Mouse (Mus musculus) E14TG2a.4 (cell line): ENCODE measurements at regions not wholly inside any gene's neighbourhood (a gene's known extent, or its start where the extent isn't known, plus 50 kb on each side); places are given as distances from the start of the nearest gene placed in this dataset.

Experiments
- H3K27me3 ChIP-seq: 2 replicates; pipeline ENCODE4 v1.6.1; 2014; ENCODE audit warnings: low read length, control low read depth; ENCODE audit not compliant: insufficient read depth
- H3K36me3 ChIP-seq: 2 replicates; pipeline ENCODE4 v1.6.1; 2014; ENCODE audit warnings: low read length, control low read depth; ENCODE audit not compliant: insufficient read depth
- H3K4me1 ChIP-seq: replicated peaks from 2 replicates; pipeline ENCODE4 v1.6.1; 2014; ENCODE audit warnings: low read depth, low read length, control low read depth
- H3K4me3 ChIP-seq: replicated peaks from 2 replicates; pipeline ENCODE4 v1.5.1; 2014; ENCODE audit warnings: mild to moderate bottlenecking, low read length
- H3K9me3 ChIP-seq: 2 replicates; pipeline ENCODE4 v1.6.1; 2014; ENCODE audit warnings: low read length, control low read depth
- CTCF ChIP-seq: conservative IDR thresholded peaks from 2 replicates; pipeline ENCODE4 v1.5.1; 2014; ENCODE audit warnings: low read length
- NANOG ChIP-seq: IDR thresholded peaks from 2 replicates; pipeline ENCODE4 v1.6.1; 2014; ENCODE audit warnings: borderline replicate concordance, low read length, mixed read lengths
- POU5F1 ChIP-seq: IDR thresholded peaks from 2 replicates; pipeline ENCODE4 v1.6.1; 2014; ENCODE audit warnings: low read length, borderline replicate concordance

DNA sequence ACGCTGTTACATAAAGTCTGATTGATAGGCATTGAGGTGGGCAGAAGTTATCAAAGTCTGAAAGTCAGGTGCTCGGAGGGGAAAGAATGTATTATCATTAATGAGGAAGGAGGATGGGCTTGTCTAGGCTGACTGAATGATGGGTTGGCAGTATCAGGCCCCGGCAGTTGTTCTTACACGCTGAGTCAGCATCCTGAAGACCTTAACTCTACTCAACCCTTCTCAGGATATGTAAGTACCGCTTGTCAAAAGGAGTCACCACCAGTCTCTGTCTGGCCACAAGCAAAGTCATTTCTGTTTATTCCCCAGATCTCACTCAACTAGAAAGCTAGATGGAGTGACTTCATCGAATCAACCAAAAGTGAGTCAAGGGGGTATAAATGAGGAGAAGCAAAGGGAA lies 90.0 kb upstream of the Phactr1 start:
- no peaks in the 10 kb centered on the region for H3K4me1 ChIP-seq
- no peaks in the 10 kb centered on the region for H3K36me3 ChIP-seq
- TF ChIP-seq NANOG (no peak), CTCF (no peak), POU5F1 (no peak)
- H3K27me3 ChIP-seq, result no peaks in the 10 kb centered on the region
- H3K9me3 ChIP-seq, result no peaks in the 10 kb centered on the region
- no peak overlapping the region for H3K4me3 ChIP-seq

DNA sequence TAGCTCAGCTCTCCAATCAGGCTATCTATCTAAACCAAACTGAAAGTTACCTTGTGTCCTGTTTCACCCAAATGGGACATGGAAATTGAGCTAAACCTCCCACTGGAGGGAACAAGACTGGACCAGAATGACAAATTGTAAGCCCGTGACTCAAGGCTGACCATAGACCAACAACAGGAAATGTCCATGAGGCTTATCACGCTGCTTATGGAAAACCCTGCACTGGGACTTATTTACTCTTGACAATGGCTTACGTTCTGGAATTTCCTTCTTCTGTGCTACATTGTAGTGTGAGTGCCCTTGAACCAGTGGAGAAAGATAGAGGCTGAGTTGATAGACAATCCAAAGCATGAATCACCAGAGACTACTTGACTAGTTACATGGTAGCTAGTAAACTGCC lies 87.5 kb upstream of the Phactr1 start:
- Histone ChIP-seq H3K36me3 (no peaks in the 10 kb centered on the region), H3K4me3 (no peak overlapping the region), H3K4me1 (no peaks in the 10 kb centered on the region), H3K9me3 (no peaks in the 10 kb centered on the region), H3K27me3 (no peaks in the 10 kb centered on the region)
- TF ChIP-seq CTCF (no peak), NANOG (no peak), POU5F1 (no peak)

DNA sequence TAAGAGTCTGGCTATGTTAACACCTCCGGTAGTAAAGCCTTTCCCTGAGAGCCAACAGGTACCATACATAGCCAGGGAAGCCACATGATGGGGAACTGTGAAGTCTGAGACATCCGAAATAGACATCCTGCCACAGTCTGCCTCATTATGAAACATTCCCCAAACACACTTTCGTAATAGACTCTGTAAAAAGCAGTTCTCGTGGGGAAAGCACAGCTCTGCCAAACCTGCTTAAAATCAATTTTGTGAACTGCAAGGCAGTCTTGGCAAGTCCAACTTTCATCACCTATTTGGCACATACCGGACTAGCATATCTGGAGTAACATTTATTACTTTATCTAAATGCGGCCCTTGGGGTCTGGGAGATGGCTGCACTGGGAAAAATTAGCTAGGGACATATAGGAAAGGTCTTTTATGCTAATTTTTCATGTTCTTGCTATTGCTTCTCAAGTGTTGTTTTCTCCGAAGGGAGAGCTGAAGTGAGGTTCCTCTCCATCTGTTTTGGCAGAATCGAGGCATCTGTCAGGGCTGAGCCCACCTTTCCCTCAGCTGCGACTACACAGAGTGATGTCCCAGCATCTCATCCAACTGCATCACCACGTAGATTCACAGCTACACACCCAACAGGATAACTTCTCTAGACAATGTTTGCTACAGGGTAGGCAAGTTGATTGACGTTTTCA lies 86.8 kb upstream of the Phactr1 start:
- no peaks in the 10 kb centered on the region for H3K36me3 ChIP-seq
- no peak overlapping the region for H3K4me3 ChIP-seq
- TF ChIP-seq POU5F1, result no peak
- TF ChIP-seq CTCF, result no peak
- TF ChIP-seq NANOG, result no peak
- H3K9me3 ChIP-seq, result no peaks in the 10 kb centered on the region
- H3K27me3 ChIP-seq, result no peaks in the 10 kb centered on the region
- H3K4me1 ChIP-seq, result no peaks in the 10 kb centered on the region

DNA sequence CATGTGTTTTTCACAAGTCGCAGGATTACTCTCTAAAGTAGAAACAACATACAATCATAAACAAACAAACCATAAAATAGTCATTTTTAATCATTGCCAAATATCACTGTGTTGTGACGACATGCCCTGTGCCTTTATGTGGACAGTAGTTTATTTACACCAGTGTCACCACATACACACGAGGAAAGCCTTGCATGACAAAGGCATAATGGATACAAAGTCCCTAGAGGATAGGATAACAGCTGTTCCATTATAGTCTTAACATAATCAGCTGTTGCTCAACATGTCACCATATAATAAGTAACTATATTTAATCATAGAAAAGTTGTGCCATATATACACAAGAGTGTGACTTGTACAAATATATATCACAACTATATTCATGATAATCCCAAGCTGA lies 85.2 kb upstream of the Phactr1 start:
- no peaks in the 10 kb centered on the region for H3K36me3 ChIP-seq
- TF ChIP-seq CTCF (no peak), POU5F1 (no peak), NANOG (no peak)
- no peak overlapping the region for H3K4me3 ChIP-seq
- H3K4me1 ChIP-seq, result no peaks in the 10 kb centered on the region
- no peaks in the 10 kb centered on the region for H3K9me3 ChIP-seq
- H3K27me3 ChIP-seq, result no peaks in the 10 kb centered on the region

DNA sequence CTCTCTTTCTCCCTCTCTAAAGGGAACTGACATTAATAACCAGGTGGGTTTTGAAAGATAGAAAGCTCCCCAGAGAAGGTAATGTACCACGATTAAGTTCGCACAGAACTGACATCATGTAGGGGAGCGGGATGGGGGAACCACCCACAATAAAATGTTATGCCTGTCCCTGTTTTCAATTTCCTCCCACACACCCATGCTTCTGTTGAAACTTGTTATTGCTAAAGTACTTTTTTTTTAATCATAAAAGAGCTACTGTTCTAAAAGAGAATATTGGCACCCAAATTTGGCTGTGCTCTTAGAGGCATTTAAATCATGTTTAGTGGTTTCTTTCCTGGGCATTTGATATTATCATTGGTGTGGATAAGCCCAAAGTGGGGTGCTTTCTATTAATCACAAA lies 82.6 kb upstream of the Phactr1 start:
- Histone ChIP-seq H3K27me3 (no peaks in the 10 kb centered on the region), H3K36me3 (no peaks in the 10 kb centered on the region), H3K9me3 (no peaks in the 10 kb centered on the region), H3K4me1 (no peaks in the 10 kb centered on the region), H3K4me3 (no peak overlapping the region)
- TF ChIP-seq CTCF (no peak), POU5F1 (no peak), NANOG (no peak)

DNA sequence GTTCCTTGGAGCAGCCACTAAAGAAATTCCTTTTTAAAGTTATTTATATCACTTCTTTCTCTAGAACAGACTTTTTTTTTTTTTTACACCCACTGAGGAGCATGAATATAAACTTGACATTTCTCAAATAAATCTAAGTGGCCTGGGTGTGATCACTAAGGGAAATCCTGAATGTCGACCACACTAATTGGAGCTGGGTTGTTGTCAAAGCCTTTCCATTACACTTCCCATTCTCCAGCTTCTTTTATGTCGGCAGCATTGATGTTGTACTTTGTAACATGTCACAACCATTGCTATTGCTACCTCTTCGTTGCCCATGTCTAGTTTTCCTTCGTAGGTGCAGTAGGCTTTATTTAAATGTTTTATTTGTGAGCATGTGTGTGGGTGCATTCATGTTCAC lies 77.1 kb upstream of the Phactr1 start:
- H3K36me3 ChIP-seq, result no peaks in the 10 kb centered on the region
- peaks cover 10% of the 10 kb centered on the region for H3K4me1 ChIP-seq
- H3K9me3 ChIP-seq, result no peaks in the 10 kb centered on the region
- TF ChIP-seq POU5F1 (no peak), NANOG (no peak), CTCF (no peak)
- no peaks in the 10 kb centered on the region for H3K27me3 ChIP-seq
- no peak overlapping the region for H3K4me3 ChIP-seq

DNA sequence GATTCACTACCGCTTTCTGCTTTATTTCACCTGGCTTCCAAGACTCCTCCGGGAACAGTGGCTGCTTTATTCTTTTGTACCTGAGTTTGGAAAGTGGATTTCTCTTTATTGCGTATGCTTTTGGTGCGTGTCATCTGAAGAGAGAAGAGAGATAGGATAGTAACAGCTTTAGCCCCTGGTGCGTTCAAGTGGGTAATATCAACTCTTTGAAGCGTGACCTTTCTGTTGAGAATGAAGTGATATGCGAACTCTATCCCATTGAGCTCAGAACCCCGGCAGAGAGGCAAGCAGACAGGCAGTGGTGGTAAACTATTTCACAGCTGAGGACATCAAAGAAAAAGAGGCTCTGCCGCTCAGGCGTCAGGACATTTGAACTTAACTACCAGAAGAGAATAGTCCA lies 72.7 kb upstream of the Phactr1 start:
- no peaks in the 10 kb centered on the region for H3K36me3 ChIP-seq
- H3K27me3 ChIP-seq, result peaks cover 9% of the 10 kb centered on the region
- H3K4me1 ChIP-seq, result peaks cover 26% of the 10 kb centered on the region
- no peak overlapping the region for H3K4me3 ChIP-seq
- no peaks in the 10 kb centered on the region for H3K9me3 ChIP-seq
- no peak for TF ChIP-seq POU5F1
- TF ChIP-seq CTCF, result no peak
- TF ChIP-seq NANOG, result no peak

DNA sequence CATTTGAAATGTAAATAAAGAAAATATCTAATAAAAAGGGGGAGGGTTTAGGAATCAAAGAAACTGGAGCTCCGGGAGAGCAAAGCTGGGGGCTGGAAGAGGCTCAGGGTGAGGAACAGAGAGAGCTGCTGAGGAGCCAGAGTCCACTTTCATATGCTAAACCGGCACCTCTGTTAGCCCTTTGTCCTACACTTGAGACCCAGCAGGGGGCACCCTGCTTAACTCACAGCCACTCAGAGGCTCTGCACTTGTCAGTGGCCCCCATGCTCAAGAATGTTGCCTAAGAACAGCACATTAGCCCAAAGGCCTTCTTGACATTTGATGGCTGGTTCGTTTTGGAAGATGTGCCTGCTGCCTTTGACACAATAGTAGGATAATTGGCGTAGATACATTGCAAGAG lies 71.5 kb upstream of the Phactr1 start:
- TF ChIP-seq CTCF (no peak), NANOG (peak; percentile 75), POU5F1 (peak; percentile 55; the same call in 1 of the 2 replicates)
- no peaks in the 10 kb centered on the region for H3K36me3 ChIP-seq

DNA sequence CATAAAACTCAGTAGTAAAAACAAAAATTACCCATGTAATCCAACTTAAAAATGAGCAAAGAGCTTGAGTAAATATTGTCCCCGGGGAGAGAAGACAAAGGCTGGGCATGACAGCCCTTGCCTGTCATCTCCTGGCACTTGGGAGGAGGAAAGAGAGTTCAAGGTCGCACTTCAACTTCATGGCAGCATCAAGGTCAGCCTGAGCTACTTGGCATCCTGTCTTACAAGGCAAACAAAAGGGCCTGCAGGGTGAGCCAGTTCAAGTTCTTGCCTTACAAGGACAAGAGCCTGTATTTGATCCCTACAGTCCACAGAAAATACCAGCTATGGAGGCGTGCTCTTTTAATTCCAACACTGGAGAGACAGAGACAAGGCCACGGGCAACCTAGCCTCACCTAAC lies 67.1 kb upstream of the Phactr1 start:
- no peak for TF ChIP-seq CTCF
- TF ChIP-seq POU5F1, result no peak
- TF ChIP-seq NANOG, result no peak
- Histone ChIP-seq H3K4me1 (peaks cover 20% of the 10 kb centered on the region), H3K36me3 (no peaks in the 10 kb centered on the region), H3K4me3 (no peak overlapping the region), H3K9me3 (no peaks in the 10 kb centered on the region), H3K27me3 (peaks cover 9% of the 10 kb centered on the region)

More for the DNA sequence above, 71.5 kb upstream of the Phactr1 start:
- Histone ChIP-seq H3K27me3 (peaks cover 9% of the 10 kb centered on the region), H3K9me3 (no peaks in the 10 kb centered on the region), H3K4me1 (peaks cover 30% of the 10 kb centered on the region), H3K4me3 (no peak overlapping the region)
